Mouse (Mus musculus): Measurements from ENCODE around the gene 2310057M21Rik. TPM values are rescaled to one million over a fixed set of nuclear protein-coding genes. Genes with fewer than 3 reads are reported as not detected.

The 2310057M21Rik gene
- polyA plus RNA-seq, 1 experiment, result 4.1 TPM

GRCm38 (mm10) chr7:131345856-131346541 is 16.6 kb downstream of the 2310057M21Rik start:
- Histone ChIP-seq H3K4me3 (ENCODE audit: extremely low read depth, insufficient read depth, insufficient read length) (no peak overlapping the region), H3K4me1 (ENCODE audit: control insufficient read depth, insufficient read depth, insufficient read length) (no peaks in the 10 kb centered on the region), H3K27ac (ENCODE audit: insufficient read depth, low read length) (no peak overlapping the region), H3K27me3 (ENCODE audit: control insufficient read depth, insufficient read depth, low read length) (no peaks in the 10 kb centered on the region), H3K36me3 (ENCODE audit: control insufficient read depth, insufficient read depth, low read length) (peaks cover 22% of the 10 kb centered on the region)
- no peak for TF ChIP-seq POLR2A (IDR thresholded peaks at IDR 0.05; ENCODE audit: low read depth, low read length)
- DNase-seq (ENCODE audit: low read depth in 1 of 2, low spot score in 2 of 2), result no peak
- WGBS, result 93% methylated on average over 7 of the region's 7 CpGs

GRCm38 (mm10) chr7:131337502-131338068 is 25.0 kb downstream of the 2310057M21Rik start:
- Histone ChIP-seq H3K27me3 (ENCODE audit: control insufficient read depth, insufficient read depth, low read length) (no peaks in the 10 kb centered on the region), H3K4me3 (ENCODE audit: extremely low read depth, insufficient read depth, insufficient read length) (no peak overlapping the region), H3K4me1 (ENCODE audit: control insufficient read depth, insufficient read depth, insufficient read length) (no peaks in the 10 kb centered on the region), H3K36me3 (ENCODE audit: control insufficient read depth, insufficient read depth, low read length) (peaks cover 4% of the 10 kb centered on the region), H3K27ac (ENCODE audit: insufficient read depth, low read length) (no peak overlapping the region)
- no peak for DNase-seq (ENCODE audit: low read depth in 1 of 2, low spot score in 2 of 2)
- WGBS, result 85% methylated on average over 8 of the region's 8 CpGs
- TF ChIP-seq CTCF (IDR thresholded peaks at IDR 0.05; ENCODE audit: extremely low read depth, insufficient read depth, insufficient read length, insufficient replicate concordance) (no peak), POLR2A (IDR thresholded peaks at IDR 0.05; ENCODE audit: low read depth, low read length) (no peak)

GRCm38 (mm10) chr7:131333564-131333963 is 29.0 kb downstream of the 2310057M21Rik start, which contains the start of gene Fam24a:
TSS of gene Fam24a (plus strand) at chr7:131333864.
- WGBS, result 61% methylated on average over 1 of the region's 1 CpGs

GRCm38 (mm10) chr7:131331688-131332087 is 30.9 kb downstream of the 2310057M21Rik start:
- H3K27ac ChIP-seq (ENCODE audit: insufficient read depth, low read length), result no peak overlapping the region
- WGBS, result 69% methylated on average over 2 of the region's 2 CpGs
- H3K36me3 ChIP-seq (ENCODE audit: control insufficient read depth, insufficient read depth, low read length), result no peaks in the 10 kb centered on the region
- no peaks in the 10 kb centered on the region for H3K27me3 ChIP-seq (ENCODE audit: control insufficient read depth, insufficient read depth, low read length)
- DNase-seq (ENCODE audit: low read depth in 1 of 2, low spot score in 2 of 2), result no peak
- no peaks in the 10 kb centered on the region for H3K4me1 ChIP-seq (ENCODE audit: control insufficient read depth, insufficient read depth, insufficient read length)
- H3K4me3 ChIP-seq (ENCODE audit: extremely low read depth, insufficient read depth, insufficient read length), result no peak overlapping the region
- TF ChIP-seq POLR2A (IDR thresholded peaks at IDR 0.05; ENCODE audit: low read depth, low read length) (no peak), CTCF (IDR thresholded peaks at IDR 0.05; ENCODE audit: extremely low read depth, insufficient read depth, insufficient read length, insufficient replicate concordance) (no peak)

More at GRCm38 (mm10) chr7:131333564-131333963, 29.0 kb downstream of the 2310057M21Rik start, which contains the start of gene Fam24a:
- Histone ChIP-seq H3K36me3 (ENCODE audit: control insufficient read depth, insufficient read depth, low read length) (no peaks in the 10 kb centered on the region), H3K27me3 (ENCODE audit: control insufficient read depth, insufficient read depth, low read length) (no peaks in the 10 kb centered on the region), H3K4me1 (ENCODE audit: control insufficient read depth, insufficient read depth, insufficient read length) (no peaks in the 10 kb centered on the region), H3K4me3 (ENCODE audit: extremely low read depth, insufficient read depth, insufficient read length) (no peak within 1 kb of the TSS), H3K27ac (ENCODE audit: insufficient read depth, low read length) (no peak within 1 kb of the TSS)
- no peak for DNase-seq (ENCODE audit: low read depth in 1 of 2, low spot score in 2 of 2)
- TF ChIP-seq POLR2A (IDR thresholded peaks at IDR 0.05; ENCODE audit: low read depth, low read length) (no peak), CTCF (IDR thresholded peaks at IDR 0.05; ENCODE audit: extremely low read depth, insufficient read depth, insufficient read length, insufficient replicate concordance) (no peak)

- Histone ChIP-seq H3K27ac (ENCODE audit: insufficient read depth, low read length) (no peak within 1 kb of the TSS), H3K4me3 (ENCODE audit: extremely low read depth, insufficient read depth, insufficient read length) (no peak within 1 kb of the TSS), H3K27me3 (ENCODE audit: control insufficient read depth, insufficient read depth, low read length) (no peaks in the 10 kb centered on the region), H3K4me1 (ENCODE audit: control insufficient read depth, insufficient read depth, insufficient read length) (no peaks in the 10 kb centered on the region), H3K36me3 (ENCODE audit: control insufficient read depth, insufficient read depth, low read length) (no peaks in the 10 kb centered on the region)
- 92% methylated on average over 5 of the region's 5 CpGs for WGBS
- no peak for DNase-seq (ENCODE audit: low read depth in 1 of 2, low spot score in 2 of 2)
- TF ChIP-seq CTCF (IDR thresholded peaks at IDR 0.05; ENCODE audit: extremely low read depth, insufficient read depth, insufficient read length, insufficient replicate concordance), result no peak
- TF ChIP-seq POLR2A (IDR thresholded peaks at IDR 0.05; ENCODE audit: low read depth, low read length), result no peak
These were observed 33.1 kb downstream of the 2310057M21Rik start, which contains the start of gene Fam24b for GRCm38 (mm10) chr7:131329416-131329815. TSS of gene Fam24b (minus strand) at chr7:131329516.

- H3K4me1 ChIP-seq (ENCODE audit: control insufficient read depth, insufficient read depth, insufficient read length), result no peaks in the 10 kb centered on the region
- no peaks in the 10 kb centered on the region for H3K36me3 ChIP-seq (ENCODE audit: control insufficient read depth, insufficient read depth, low read length)
- WGBS, result 87% methylated on average over 5 of the region's 5 CpGs
- H3K27ac ChIP-seq (ENCODE audit: insufficient read depth, low read length), result no peak overlapping the region
- H3K4me3 ChIP-seq (ENCODE audit: extremely low read depth, insufficient read depth, insufficient read length), result no peak overlapping the region
- no peaks in the 10 kb centered on the region for H3K27me3 ChIP-seq (ENCODE audit: control insufficient read depth, insufficient read depth, low read length)
- no peak for DNase-seq (ENCODE audit: low read depth in 1 of 2, low spot score in 2 of 2)
- TF ChIP-seq CTCF (IDR thresholded peaks at IDR 0.05; ENCODE audit: extremely low read depth, insufficient read depth, insufficient read length, insufficient replicate concordance) (no peak), POLR2A (IDR thresholded peaks at IDR 0.05; ENCODE audit: low read depth, low read length) (no peak)
These were observed 35.5 kb downstream of the 2310057M21Rik start for GRCm38 (mm10) chr7:131327054-131327453.

- Histone ChIP-seq H3K36me3 (ENCODE audit: control insufficient read depth, insufficient read depth, low read length) (no peaks in the 10 kb centered on the region), H3K27me3 (ENCODE audit: control insufficient read depth, insufficient read depth, low read length) (no peaks in the 10 kb centered on the region), H3K27ac (ENCODE audit: insufficient read depth, low read length) (no peak within 1 kb of the TSS), H3K4me3 (ENCODE audit: extremely low read depth, insufficient read depth, insufficient read length) (no peak within 1 kb of the TSS), H3K4me1 (ENCODE audit: control insufficient read depth, insufficient read depth, insufficient read length) (no peaks in the 10 kb centered on the region)
- TF ChIP-seq CTCF (IDR thresholded peaks at IDR 0.05; ENCODE audit: extremely low read depth, insufficient read depth, insufficient read length, insufficient replicate concordance) (no peak), POLR2A (IDR thresholded peaks at IDR 0.05; ENCODE audit: low read depth, low read length) (no peak)
- 70% methylated on average over 2 of the region's 2 CpGs for WGBS
- DNase-seq (ENCODE audit: low read depth in 1 of 2, low spot score in 2 of 2), result no peak
These were observed 40.4 kb downstream of the 2310057M21Rik start, which contains the start of gene Cuzd1 for GRCm38 (mm10) chr7:131322192-131322591. TSS of gene Cuzd1 (minus strand) at chr7:131322292.
